ENCODE assay signal across 9 mouse cellular contexts in the genomic region with DNA sequence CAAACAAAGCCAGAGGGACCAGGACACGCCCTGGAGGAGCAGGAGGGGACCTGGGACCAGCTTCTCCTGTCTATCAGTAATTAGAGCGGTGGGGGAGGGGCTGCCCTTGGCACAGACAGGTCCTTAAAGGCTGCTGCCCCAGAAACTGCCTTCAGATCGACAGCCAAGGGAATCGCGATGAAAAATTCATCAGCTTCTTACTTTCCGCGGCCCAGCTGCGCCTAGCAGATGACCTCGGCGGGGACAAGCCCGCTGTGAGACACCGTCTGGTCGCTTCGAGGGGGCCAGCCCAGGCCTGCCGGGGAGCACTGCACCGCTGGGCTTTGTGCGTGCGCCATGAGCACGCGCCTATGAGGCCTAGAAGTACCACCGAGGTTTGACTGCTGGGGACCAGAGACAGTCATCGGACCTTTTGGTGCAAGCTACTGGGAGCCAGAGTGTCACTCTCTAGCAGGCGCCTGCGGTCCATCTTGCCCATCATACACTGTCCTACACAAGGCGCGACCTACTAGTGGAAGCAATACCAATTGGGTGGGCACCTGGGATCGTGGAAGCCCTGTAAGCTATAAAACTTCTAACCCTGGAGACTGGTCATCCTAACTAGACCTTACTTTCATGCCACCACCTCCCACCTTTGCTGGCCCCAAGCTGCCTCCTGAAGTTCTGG. TPM values are rescaled to one million over a fixed set of nuclear protein-coding genes. Genes with fewer than 3 reads are reported as not detected.
DNase-seq lines count a peak whose midpoint lies in the region; ATAC-seq and TF ChIP-seq lines count a peak whose summit lies in the region.
"Had no signal": no experiment of that assay in that cellular context is flagged by ENCODE, and none has a peak within 500 bp of the region (broad histone marks: within the 10 kb centered on the region; RNA-seq: fewer than 3 reads in every experiment).

No protein-coding gene starts in this region.

- H3K27ac ChIP-seq in forebrain, embryonic 11.5 days (ENCODE audit: low read depth, low read length) = peak overlapping the region; percentile 75
- H3K27ac ChIP-seq in intestine, postnatal 0 days (ENCODE audit: low read depth, low read length) = no peak overlapping the region
- peak overlapping the region; percentile 85 for H3K27ac ChIP-seq in midbrain, embryonic 10.5 days (replicated peaks)
- no peak overlapping the region for H3K27ac ChIP-seq in stomach, postnatal 0 days (replicated peaks)

- H3K36me3 ChIP-seq in forebrain, embryonic 11.5 days (ENCODE audit: control insufficient read depth, insufficient read depth, low read length) = no peaks in the 10 kb centered on the region
- H3K36me3 ChIP-seq in intestine, postnatal 0 days (ENCODE audit: control insufficient read depth, insufficient read depth) = no peaks in the 10 kb centered on the region
- H3K36me3 ChIP-seq in midbrain, embryonic 10.5 days = no peaks in the 10 kb centered on the region
- no peaks in the 10 kb centered on the region for H3K36me3 ChIP-seq in stomach, postnatal 0 days (ENCODE audit: control insufficient read depth, insufficient read depth, low read length)

- peak; percentile 66 for ATAC-seq in forebrain, embryonic 11.5 days (replicated peaks; ENCODE audit: low FRiP score)
- ATAC-seq in intestine, postnatal 0 days = no peak
- no peak for ATAC-seq in stomach, postnatal 0 days (ENCODE audit: low FRiP score, low TSS enrichment)

- intact Hi-C loops in heart, postnatal 36 days (cut with DNase I) = loop anchor here (1.0 to 5.0 kb wide), 5 partner anchors 519 to 1292 kb away; no protein-coding TSS in a partner anchor

- TF ChIP-seq CTCF in intestine, postnatal 0 days (IDR thresholded peaks at IDR 0.05; ENCODE audit: low read depth) = no peak
- no peak for TF ChIP-seq CTCF in stomach, postnatal 0 days (IDR thresholded peaks at IDR 0.05; ENCODE audit: low read depth)

- H3K27me3 ChIP-seq in forebrain, embryonic 11.5 days (ENCODE audit: control insufficient read depth, insufficient read depth, low read length) = no peaks in the 10 kb centered on the region
- peaks cover 9% of the 10 kb centered on the region; the same call in 1 of the 2 replicates for H3K27me3 ChIP-seq in intestine, postnatal 0 days (replicated peaks; ENCODE audit: control insufficient read depth, insufficient read depth, low read length)
- peaks cover 50% of the 10 kb centered on the region for H3K27me3 ChIP-seq in midbrain, embryonic 10.5 days (ENCODE audit: low read depth, poor library complexity, severe bottlenecking)
- H3K27me3 ChIP-seq in stomach, postnatal 0 days (ENCODE audit: control insufficient read depth, insufficient read depth, low read length) = no peaks in the 10 kb centered on the region
- H3K27me3 ChIP-seq: CH12.LX had no signal

- H3K4me1 ChIP-seq in forebrain, embryonic 11.5 days (replicated peaks; ENCODE audit: control insufficient read depth, insufficient read depth, low read length) = peaks cover 9% of the 10 kb centered on the region
- 0 out of 2 replicates have a peak, but pooled peaks cover 4% of the 10 kb centered on the region for H3K4me1 ChIP-seq in intestine, postnatal 0 days (replicated peaks; ENCODE audit: control insufficient read depth, insufficient read depth, low read length)
- H3K4me1 ChIP-seq in midbrain, embryonic 10.5 days = peaks cover 26% of the 10 kb centered on the region
- H3K4me1 ChIP-seq in stomach, postnatal 0 days (replicated peaks; ENCODE audit: control insufficient read depth, insufficient read depth) = peaks cover 2% of the 10 kb centered on the region; the same call in 1 of the 2 replicates

- TF ChIP-seq EP300 in stomach, postnatal 0 days (optimal IDR thresholded peaks at IDR 0.05) = no peak

- peak overlapping the region; percentile 56 for H3K4me2 ChIP-seq in forebrain, embryonic 11.5 days (ENCODE audit: low read depth, low read length, severe bottlenecking)
- peak overlapping the region; percentile 74 for H3K4me2 ChIP-seq in intestine, postnatal 0 days (replicated peaks; ENCODE audit: low read depth)
- no peak overlapping the region for H3K4me2 ChIP-seq in stomach, postnatal 0 days (replicated peaks; ENCODE audit: low read depth)

- DNase-seq in heart, adult 11 months = peak; percentile 90
- DNase-seq in heart, postnatal 36 days = no peak
- DNase-seq in adrenal gland, postnatal 14 days = peak; percentile 20
- peak; percentile 75 for DNase-seq in forebrain, embryonic 11.5 days (ENCODE audit: low spot score)
- peak; percentile 67 for DNase-seq in midbrain, embryonic 10.5 days (ENCODE audit: low spot score)
- peak; percentile 21 for DNase-seq in stomach, postnatal 0 days (ENCODE audit: low spot score)
- DNase-seq in spleen, adult 18-20 months = no peak

- peak overlapping the region; percentile 28 for H3K4me3 ChIP-seq in forebrain, embryonic 11.5 days (ENCODE audit: low read depth, low read length)
- peak overlapping the region; percentile 31; the same call in 1 of the 2 replicates for H3K4me3 ChIP-seq in intestine, postnatal 0 days (ENCODE audit: low read depth, low read length)
- peak overlapping the region; percentile 52 for H3K4me3 ChIP-seq in midbrain, embryonic 10.5 days
- no peak overlapping the region for H3K4me3 ChIP-seq in stomach, postnatal 0 days (ENCODE audit: low read depth, low read length)

- no peaks in the 10 kb centered on the region for H3K9me3 ChIP-seq in forebrain, embryonic 11.5 days (ENCODE audit: control insufficient read depth, low read length)
- H3K9me3 ChIP-seq in intestine, postnatal 0 days (ENCODE audit: control insufficient read depth) = no peaks in the 10 kb centered on the region
- no peaks in the 10 kb centered on the region for H3K9me3 ChIP-seq in midbrain, embryonic 10.5 days (replicated peaks)
- H3K9me3 ChIP-seq in stomach, postnatal 0 days (ENCODE audit: control insufficient read depth, low read length) = no peaks in the 10 kb centered on the region

- peak overlapping the region; percentile 66 for H3K9ac ChIP-seq in forebrain, embryonic 11.5 days (ENCODE audit: low read length)
- H3K9ac ChIP-seq in intestine, postnatal 0 days (ENCODE audit: low read depth, low read length) = no peak overlapping the region
- no peak overlapping the region for H3K9ac ChIP-seq in stomach, postnatal 0 days (ENCODE audit: low read length)

- WGBS in forebrain, embryonic 11.5 days = 13% methylated on average over 27 of the region's 27 CpGs
- WGBS in intestine, postnatal 0 days = 39% methylated on average over 27 of the region's 27 CpGs
- WGBS in midbrain, embryonic 10.5 days = 10% methylated on average over 27 of the region's 27 CpGs
- WGBS in stomach, postnatal 0 days = 47% methylated on average over 27 of the region's 27 CpGs

RNA-seq across cellular contexts. Expression of gene Ly86, which starts 33.3 kb away (rescaled TPM):
- 1 to 10 TPM; 2.9 to 3.9 TPM for total RNA-seq in heart, postnatal 36 days (2021)
- total RNA-seq in adrenal gland, postnatal 14 days (2021) = 3.0 and 8.8 TPM in 2 replicates
- polyA plus RNA-seq in forebrain, embryonic 11.5 days (2014; fragmentation: Nextera tagmentation; extraction: Ambion mirVana) = 3.5 and 4.0 TPM in 2 replicates
- polyA plus RNA-seq in intestine, postnatal 0 days (2015; fragmentation: Nextera tagmentation; extraction: Ambion mirVana) = 6.7 and 8.3 TPM in 2 replicates
- polyA plus RNA-seq in midbrain, embryonic 10.5 days (2016; fragmentation: Nextera tagmentation; extraction: Ambion mirVana) = 3.9 and 5.6 TPM in 2 replicates
- polyA plus RNA-seq in stomach, postnatal 0 days (2015; fragmentation: Nextera tagmentation; extraction: Ambion mirVana) = 7.4 TPM in 2 replicates

Comparison
In these comparisons a context has a peak if more than half of its experiments do, and no peak if none do; other contexts are left out.
1. DNase-seq: peak in heart, adult 11 months (single experiment), adrenal gland, postnatal 14 days (single experiment), forebrain, embryonic 11.5 days (single experiment), midbrain, embryonic 10.5 days (single experiment) and stomach, postnatal 0 days (single experiment); none in heart, postnatal 36 days (0 of 2) and spleen, adult 18-20 months (0 of 2).
2. H3K27ac ChIP-seq: peak in forebrain, embryonic 11.5 days (single experiment) and midbrain, embryonic 10.5 days (single experiment); none in intestine, postnatal 0 days (single experiment) and stomach, postnatal 0 days (single experiment).